Mouse (Mus musculus): ENCODE measurements around the gene L1td1. TPM values are rescaled to one million over a fixed set of nuclear protein-coding genes. Genes with fewer than 3 reads are reported as not detected.

The L1td1 gene
- total and polyA plus RNA-seq, 3 experiments: 0.22 TPM; not detected in 2

DNA sequence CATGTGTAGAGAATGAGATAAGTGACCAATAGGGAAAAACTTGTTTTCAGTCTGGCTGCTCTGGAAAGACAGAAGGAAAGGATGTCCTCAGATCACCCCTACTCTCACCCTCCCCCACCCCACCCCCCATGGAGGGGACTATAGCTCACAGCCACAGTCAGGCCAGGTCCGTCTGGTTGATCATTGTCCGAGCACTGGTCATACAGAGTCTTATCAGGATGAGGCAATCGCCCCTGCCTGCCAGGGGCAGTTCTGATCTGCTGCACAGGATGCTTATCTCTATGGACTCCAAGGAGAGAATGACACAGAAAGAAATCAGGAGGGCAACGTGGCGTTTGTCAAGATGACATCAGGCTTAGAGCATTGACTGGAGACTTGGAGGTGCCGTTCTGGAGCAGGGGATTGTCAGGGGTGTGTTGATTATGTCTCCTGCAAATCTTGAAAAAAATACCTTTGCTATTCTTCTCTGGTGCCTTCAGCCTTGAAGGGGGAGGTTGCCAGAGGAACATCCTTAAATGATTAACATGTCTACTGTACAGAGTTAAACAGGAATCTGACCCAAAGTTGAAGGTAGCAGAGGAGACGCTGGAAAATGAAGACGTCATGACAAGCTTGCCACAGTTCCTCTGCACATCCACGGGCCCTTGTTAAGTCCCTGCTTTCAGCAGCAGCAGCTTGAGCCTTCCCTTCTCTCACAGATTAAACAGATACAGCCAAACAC is 32.9 kb upstream of the L1td1 start:
- no peak for TF ChIP-seq TAL1 (conservative IDR thresholded peaks at IDR 0.05; ENCODE audit: low read depth, low read length)
- TF ChIP-seq GATA1 (IDR thresholded peaks at IDR 0.05; ENCODE audit: borderline replicate concordance, low read length): no peak
- TF ChIP-seq POLR2AphosphoS5 (IDR thresholded peaks at IDR 0.05; ENCODE audit: insufficient replicate concordance, low read depth, low read length): no peak
- no peak for TF ChIP-seq GATA2 (IDR thresholded peaks at IDR 0.05; ENCODE audit: borderline replicate concordance, low read depth, low read length)
- TF ChIP-seq CTCF (IDR thresholded peaks at IDR 0.05; ENCODE audit: low read depth, low read length): no peak
- no peak for ATAC-seq (ENCODE audit: extremely low read depth, insufficient number of reproducible peaks, low FRiP score, poor library complexity, severe bottlenecking)
- no peak for DNase-seq (ENCODE audit: low spot score)

DNA sequence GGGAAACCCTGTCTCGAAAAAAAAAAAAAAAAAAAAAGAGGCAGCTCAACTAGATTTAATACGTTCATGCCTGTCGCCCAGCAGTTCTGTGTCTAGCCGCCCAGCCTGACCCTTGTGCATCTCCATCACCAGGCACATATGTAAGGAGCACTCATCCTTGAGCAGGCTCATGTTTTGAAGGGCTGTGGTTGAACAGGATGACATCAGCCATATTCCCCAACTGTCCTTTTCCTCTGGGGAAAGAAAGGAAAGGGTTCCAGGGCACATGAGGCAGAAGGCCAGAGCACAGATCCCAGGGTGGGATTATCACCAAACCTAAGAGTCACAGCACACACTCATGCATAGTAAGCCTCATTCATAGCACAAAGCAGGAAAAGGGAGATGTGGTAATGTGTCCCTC is 28.6 kb upstream of the L1td1 start:
- H3K4me3 ChIP-seq (ENCODE audit: low read depth, low read length): no peak overlapping the region
- DNase-seq (ENCODE audit: low spot score) (no peak), ATAC-seq (ENCODE audit: extremely low read depth, insufficient number of reproducible peaks, low FRiP score, poor library complexity, severe bottlenecking) (no peak)
- H3K36me3 ChIP-seq (replicated peaks): no peaks in the 10 kb centered on the region
- no peaks in the 10 kb centered on the region for H3K27me3 ChIP-seq (ENCODE audit: insufficient read depth, low read length)
- H3K4me1 ChIP-seq (ENCODE audit: insufficient read depth, low read depth, low read length): no peaks in the 10 kb centered on the region
- TF ChIP-seq CTCF (IDR thresholded peaks at IDR 0.05; ENCODE audit: low read depth, low read length) (no peak), TAL1 (conservative IDR thresholded peaks at IDR 0.05; ENCODE audit: low read depth, low read length) (no peak), GATA1 (IDR thresholded peaks at IDR 0.05; ENCODE audit: borderline replicate concordance, low read length) (no peak), GATA2 (IDR thresholded peaks at IDR 0.05; ENCODE audit: borderline replicate concordance, low read depth, low read length) (no peak), POLR2AphosphoS5 (IDR thresholded peaks at IDR 0.05; ENCODE audit: insufficient replicate concordance, low read depth, low read length) (no peak)
- H3K9me3 ChIP-seq (replicated peaks): peaks cover 67% of the 10 kb centered on the region

More for the DNA sequence above, 32.9 kb upstream of the L1td1 start:
- Histone ChIP-seq H3K9me3 (replicated peaks) (peaks cover 55% of the 10 kb centered on the region), H3K27me3 (ENCODE audit: insufficient read depth, low read length) (no peaks in the 10 kb centered on the region), H3K4me3 (ENCODE audit: low read depth, low read length) (no peak overlapping the region), H3K36me3 (replicated peaks) (no peaks in the 10 kb centered on the region), H3K4me1 (ENCODE audit: insufficient read depth, low read depth, low read length) (no peaks in the 10 kb centered on the region)

DNA sequence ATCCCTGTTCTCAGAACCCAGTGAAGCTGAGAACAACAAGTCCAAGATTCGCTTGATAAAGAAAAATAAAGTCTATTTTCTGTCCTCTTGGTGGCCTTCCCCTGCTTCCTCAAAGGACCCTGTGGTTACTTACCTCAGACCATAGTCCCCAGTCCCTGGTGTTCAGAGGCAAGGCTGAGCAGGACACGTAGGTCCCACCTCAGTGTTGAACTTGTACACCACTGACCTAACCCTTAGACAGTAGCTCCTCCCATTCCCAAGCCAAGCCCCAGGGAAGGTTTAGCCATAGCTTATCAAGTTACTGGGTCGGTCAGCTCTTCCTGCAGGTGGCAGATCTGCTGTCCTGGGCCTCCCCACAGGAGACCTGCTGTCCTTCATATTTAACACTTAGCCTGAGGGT is 27.6 kb upstream of the L1td1 start:
- H3K4me1 ChIP-seq (ENCODE audit: insufficient read depth, low read depth, low read length): no peaks in the 10 kb centered on the region
- TF ChIP-seq CTCF (IDR thresholded peaks at IDR 0.05; ENCODE audit: low read depth, low read length) (no peak), TAL1 (conservative IDR thresholded peaks at IDR 0.05; ENCODE audit: low read depth, low read length) (no peak), GATA2 (IDR thresholded peaks at IDR 0.05; ENCODE audit: borderline replicate concordance, low read depth, low read length) (no peak), GATA1 (IDR thresholded peaks at IDR 0.05; ENCODE audit: borderline replicate concordance, low read length) (no peak), POLR2AphosphoS5 (IDR thresholded peaks at IDR 0.05; ENCODE audit: insufficient replicate concordance, low read depth, low read length) (no peak)
- H3K36me3 ChIP-seq (replicated peaks): no peaks in the 10 kb centered on the region
- ATAC-seq (ENCODE audit: extremely low read depth, insufficient number of reproducible peaks, low FRiP score, poor library complexity, severe bottlenecking) (no peak), DNase-seq (ENCODE audit: low spot score) (no peak)
- H3K27me3 ChIP-seq (ENCODE audit: insufficient read depth, low read length): no peaks in the 10 kb centered on the region
- H3K9me3 ChIP-seq (replicated peaks): peaks cover 70% of the 10 kb centered on the region
- no peak overlapping the region for H3K4me3 ChIP-seq (ENCODE audit: low read depth, low read length)

DNA sequence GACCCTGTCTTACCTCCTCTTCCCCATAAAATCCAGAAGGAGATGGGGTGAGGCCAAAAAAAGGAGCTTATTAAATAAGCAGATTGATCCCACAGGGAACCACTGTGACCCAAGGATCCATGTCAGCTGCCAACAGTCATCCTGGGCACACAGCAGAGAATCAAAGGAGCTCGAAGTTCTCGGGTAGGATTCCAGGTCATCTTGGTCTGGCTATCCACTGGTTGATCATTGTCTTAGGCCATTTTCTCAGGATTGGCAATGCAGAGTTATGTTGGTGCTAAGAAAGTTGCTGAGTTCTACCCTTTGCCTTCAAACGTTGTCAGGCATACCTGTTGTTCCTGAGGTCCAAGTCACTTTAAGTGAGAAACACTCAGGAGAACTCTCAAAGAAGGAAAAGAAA is 26.4 kb upstream of the L1td1 start:
- H3K27me3 ChIP-seq (ENCODE audit: insufficient read depth, low read length): no peaks in the 10 kb centered on the region
- peaks cover 68% of the 10 kb centered on the region for H3K9me3 ChIP-seq (replicated peaks)
- H3K4me3 ChIP-seq (ENCODE audit: low read depth, low read length): no peak overlapping the region
- no peaks in the 10 kb centered on the region for H3K36me3 ChIP-seq (replicated peaks)
- no peak for ATAC-seq (ENCODE audit: extremely low read depth, insufficient number of reproducible peaks, low FRiP score, poor library complexity, severe bottlenecking)
- H3K4me1 ChIP-seq (ENCODE audit: insufficient read depth, low read depth, low read length): no peaks in the 10 kb centered on the region
- DNase-seq (ENCODE audit: low spot score): no peak
- no peak for TF ChIP-seq POLR2AphosphoS5 (IDR thresholded peaks at IDR 0.05; ENCODE audit: insufficient replicate concordance, low read depth, low read length)
- TF ChIP-seq GATA2 (IDR thresholded peaks at IDR 0.05; ENCODE audit: borderline replicate concordance, low read depth, low read length): no peak
- no peak for TF ChIP-seq GATA1 (IDR thresholded peaks at IDR 0.05; ENCODE audit: borderline replicate concordance, low read length)
- no peak for TF ChIP-seq TAL1 (conservative IDR thresholded peaks at IDR 0.05; ENCODE audit: low read depth, low read length)
- TF ChIP-seq CTCF (IDR thresholded peaks at IDR 0.05; ENCODE audit: low read depth, low read length): no peak

DNA sequence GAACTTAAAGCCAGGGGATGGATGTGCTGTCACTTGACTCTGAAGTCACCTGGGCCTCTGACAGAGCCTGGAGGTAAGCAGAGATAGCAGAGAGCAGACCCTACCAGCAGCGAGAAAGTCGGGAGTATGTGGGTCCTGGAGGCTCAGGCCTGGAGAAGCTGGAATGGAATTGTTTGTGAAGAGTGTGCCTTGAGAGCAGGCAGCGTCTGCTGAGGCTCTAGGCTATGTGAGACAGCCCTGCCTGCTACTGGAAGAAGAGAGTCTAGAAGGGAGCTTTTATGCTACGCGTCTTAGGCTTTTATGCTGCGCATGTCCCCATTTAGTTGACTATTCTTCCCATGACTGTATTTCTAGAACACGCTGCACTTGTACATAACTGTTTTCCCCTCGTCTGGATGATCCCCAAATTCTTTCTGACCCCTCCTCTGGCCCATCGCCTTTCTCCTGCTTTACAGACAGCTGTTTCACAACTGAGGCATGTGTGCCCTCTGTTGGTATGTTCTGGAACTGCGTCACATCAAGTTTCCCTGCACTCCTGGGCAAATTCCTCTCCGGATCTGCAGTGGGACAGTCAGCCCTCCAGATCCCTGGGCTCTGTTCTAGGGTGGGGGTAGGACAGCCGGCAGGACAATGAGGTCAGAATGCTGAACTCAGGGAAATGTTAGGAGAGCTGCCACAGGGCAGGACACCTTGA is 24.2 kb upstream of the L1td1 start:
- H3K36me3 ChIP-seq (replicated peaks): no peaks in the 10 kb centered on the region
- H3K4me1 ChIP-seq (ENCODE audit: insufficient read depth, low read depth, low read length): no peaks in the 10 kb centered on the region
- no peak overlapping the region for H3K4me3 ChIP-seq (ENCODE audit: low read depth, low read length)
- DNase-seq (ENCODE audit: low spot score) (no peak), ATAC-seq (ENCODE audit: extremely low read depth, insufficient number of reproducible peaks, low FRiP score, poor library complexity, severe bottlenecking) (no peak)
- TF ChIP-seq POLR2AphosphoS5 (IDR thresholded peaks at IDR 0.05; ENCODE audit: insufficient replicate concordance, low read depth, low read length) (no peak), GATA2 (IDR thresholded peaks at IDR 0.05; ENCODE audit: borderline replicate concordance, low read depth, low read length) (no peak), GATA1 (IDR thresholded peaks at IDR 0.05; ENCODE audit: borderline replicate concordance, low read length) (no peak), TAL1 (conservative IDR thresholded peaks at IDR 0.05; ENCODE audit: low read depth, low read length) (no peak), CTCF (IDR thresholded peaks at IDR 0.05; ENCODE audit: low read depth, low read length) (no peak)
- peaks cover 72% of the 10 kb centered on the region for H3K9me3 ChIP-seq (replicated peaks)
- no peaks in the 10 kb centered on the region for H3K27me3 ChIP-seq (ENCODE audit: insufficient read depth, low read length)

DNA sequence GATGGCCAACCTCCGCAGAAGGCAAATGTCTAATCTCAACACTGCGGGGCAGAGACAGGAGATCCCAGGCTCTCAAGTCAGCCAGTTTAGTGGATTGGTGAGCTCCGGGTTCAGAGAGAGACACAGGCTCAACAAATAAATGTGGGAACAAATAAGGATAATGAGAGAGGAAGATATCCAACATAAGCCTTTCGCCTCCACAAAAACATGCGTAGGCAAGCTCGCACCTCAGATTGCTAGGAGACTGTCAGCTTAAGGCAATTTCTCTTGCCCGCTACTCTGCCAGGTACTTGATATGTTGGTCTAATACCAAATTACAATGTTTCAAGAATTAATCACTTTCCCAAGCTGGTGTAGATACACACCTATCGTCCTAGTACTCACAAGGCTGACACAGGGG is 15.6 kb upstream of the L1td1 start:
- H3K9me3 ChIP-seq (replicated peaks): peaks cover 38% of the 10 kb centered on the region
- H3K36me3 ChIP-seq (replicated peaks): no peaks in the 10 kb centered on the region
- ATAC-seq (ENCODE audit: extremely low read depth, insufficient number of reproducible peaks, low FRiP score, poor library complexity, severe bottlenecking): no peak

More for the DNA sequence above, 15.6 kb upstream of the L1td1 start:
- TF ChIP-seq POLR2AphosphoS5 (IDR thresholded peaks at IDR 0.05; ENCODE audit: insufficient replicate concordance, low read depth, low read length) (no peak), TAL1 (conservative IDR thresholded peaks at IDR 0.05; ENCODE audit: low read depth, low read length) (no peak), CTCF (IDR thresholded peaks at IDR 0.05; ENCODE audit: low read depth, low read length) (no peak), GATA1 (IDR thresholded peaks at IDR 0.05; ENCODE audit: borderline replicate concordance, low read length) (no peak), GATA2 (IDR thresholded peaks at IDR 0.05; ENCODE audit: borderline replicate concordance, low read depth, low read length) (no peak)
- DNase-seq (ENCODE audit: low spot score): no peak
- Histone ChIP-seq H3K27me3 (ENCODE audit: insufficient read depth, low read length) (no peaks in the 10 kb centered on the region), H3K4me1 (ENCODE audit: insufficient read depth, low read depth, low read length) (no peaks in the 10 kb centered on the region), H3K4me3 (ENCODE audit: low read depth, low read length) (no peak overlapping the region)
